Mouse (Mus musculus) thymus, postnatal 14 days (tissue): ENCODE measurements around the gene U2af1l4.
A peak's percentile ranks its signal among the peaks of the same experiment; 100 is the strongest.

Experiments used
- DNase-seq: peaks from one replicate; pipeline ENCODE4 v3.0.0; 2021

U2af1l4 gene

GRCm38 (mm10) chr7:30553021-30553589 is 10.0 kb upstream of the U2af1l4 start:
- DNase-seq: peak; percentile 56

DNA sequence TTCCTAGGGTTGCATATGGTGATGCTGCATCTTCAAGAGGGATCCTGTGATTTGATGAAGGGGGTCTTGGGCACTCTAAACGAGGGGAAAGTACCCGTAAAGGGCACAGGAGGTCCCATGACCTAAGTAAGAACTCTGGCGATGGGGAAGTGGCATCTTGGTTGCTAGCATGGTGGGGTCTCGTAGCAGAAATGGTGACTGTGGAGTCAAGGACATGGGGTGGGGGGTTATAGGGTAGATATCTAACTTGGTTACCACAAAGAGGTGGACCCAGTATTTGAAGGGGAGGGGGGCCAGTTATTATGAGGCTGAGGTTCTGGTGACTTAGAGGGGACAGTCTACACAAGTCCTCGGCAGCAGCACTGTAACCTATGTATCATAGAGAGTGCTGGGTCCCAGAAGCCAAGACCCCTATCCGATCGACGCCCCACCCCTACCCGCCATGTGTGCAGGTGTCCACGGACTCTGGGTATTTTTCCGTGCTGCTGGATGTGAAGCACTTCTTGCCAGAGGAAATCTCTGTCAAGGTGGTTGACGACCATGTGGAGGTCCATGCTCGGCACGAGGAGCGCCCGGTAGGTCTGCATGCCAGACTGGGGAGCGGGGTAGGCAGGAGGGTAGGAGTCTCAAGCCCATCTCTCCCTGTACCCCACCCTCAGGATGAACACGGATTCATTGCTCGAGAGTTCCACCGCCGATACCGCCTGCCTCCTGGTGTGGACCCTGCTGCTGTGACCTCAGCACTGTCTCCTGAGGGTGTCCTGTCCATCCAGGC is 9.1 kb upstream of the U2af1l4 start:
- no peak for DNase-seq

- DNase-seq: peak; percentile 54
These were observed 6.1 kb upstream of the U2af1l4 start for GRCm38 (mm10) chr7:30556894-30557536.

DNA sequence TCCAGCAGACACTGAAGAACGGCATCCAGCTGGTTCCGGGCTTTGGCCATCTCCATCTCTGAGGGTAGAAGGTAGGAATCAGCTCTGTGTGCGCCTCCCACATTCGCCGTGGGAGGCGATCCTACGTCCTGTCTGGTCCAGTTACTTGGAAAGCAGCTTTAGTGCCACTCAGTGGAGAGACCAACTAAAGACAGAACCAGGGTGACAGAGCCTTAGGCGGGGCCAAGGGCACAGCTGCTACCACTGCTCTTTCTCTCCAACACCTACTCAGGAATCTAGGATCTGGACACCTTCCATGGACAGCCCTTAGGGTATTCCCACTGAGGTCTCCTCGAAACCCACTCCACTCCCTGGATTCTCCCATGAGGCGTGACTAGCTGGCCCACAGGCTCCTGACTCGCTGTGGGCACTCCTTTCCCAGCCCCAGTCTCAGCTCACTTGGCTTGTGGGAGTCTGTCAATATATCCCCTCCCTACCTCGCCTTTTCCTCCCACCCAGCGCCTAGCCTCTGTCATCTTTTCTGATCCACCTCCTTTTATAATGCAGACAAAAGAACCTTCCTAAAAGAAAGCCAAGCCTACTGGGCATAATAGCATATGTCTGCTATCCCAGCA is 5.1 kb upstream of the U2af1l4 start:
- DNase-seq: no peak

GRCm38 (mm10) chr7:30558656-30559442 is 4.3 kb upstream of the U2af1l4 start:
- DNase-seq: no peak

- peak; percentile 95 for DNase-seq
These were observed 3.6 kb upstream of the U2af1l4 start, which contains the start of gene Lin37 for GRCm38 (mm10) chr7:30559443-30559954. Lin37 (minus strand) TSS chr7:30559838.

DNA sequence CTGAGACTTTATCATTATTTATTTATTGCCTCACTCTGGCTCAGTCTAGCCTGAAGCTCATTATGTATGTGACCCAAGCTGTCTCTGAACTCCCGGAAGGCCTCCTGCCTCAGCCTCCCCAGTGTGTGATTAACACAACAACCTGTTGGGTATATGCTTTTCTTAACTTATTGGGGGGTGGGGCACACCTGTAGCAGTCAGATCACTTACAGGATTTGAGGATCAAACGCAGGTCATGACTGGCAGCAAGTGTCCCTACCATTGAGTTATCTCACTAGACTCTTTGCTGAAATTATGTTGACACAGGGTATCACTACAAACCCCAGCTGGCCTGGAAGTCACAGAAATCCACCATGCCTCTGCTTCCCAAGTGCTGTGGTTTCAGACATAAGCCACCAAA is 2.8 kb upstream of the U2af1l4 start:
- DNase-seq: no peak

GRCm38 (mm10) chr7:30562526-30563116 is 480 bp upstream of the U2af1l4 start:
- peak; percentile 50 for DNase-seq

GRCm38 (mm10) chr7:30563906-30564280 is 792 bp downstream of the U2af1l4 start:
- DNase-seq: peak; percentile 69

DNA sequence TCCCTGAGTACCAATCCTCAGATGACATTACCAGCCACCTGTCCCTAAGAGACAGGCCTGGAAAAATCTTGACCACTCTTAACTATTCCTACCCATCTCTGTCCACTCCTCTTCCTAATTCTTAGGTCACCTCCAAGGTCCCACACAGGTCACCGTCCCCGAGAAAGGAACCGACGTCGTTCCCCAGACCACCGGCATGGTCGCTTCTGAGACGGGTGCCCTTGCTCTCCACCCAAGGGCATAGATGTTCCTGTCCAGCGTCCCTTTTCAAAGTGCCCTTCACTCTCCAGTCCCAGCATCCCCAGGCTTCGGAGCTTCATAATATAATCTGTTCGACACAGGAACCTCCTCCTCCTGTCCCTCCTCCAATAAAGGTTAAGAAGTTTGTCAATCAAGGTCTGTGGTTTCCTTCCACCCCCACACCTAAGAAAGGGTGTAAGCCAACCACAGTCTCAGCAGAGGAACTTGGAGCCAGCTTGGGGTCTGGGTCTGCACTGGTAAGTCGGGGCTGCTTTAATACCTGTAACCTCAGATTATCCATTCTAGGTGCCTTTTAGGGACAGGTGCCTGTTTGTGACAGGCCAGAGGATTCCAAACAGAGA is 2.0 kb downstream of the U2af1l4 start, which contains the start of gene Igflr1:
TSS of gene Igflr1 (plus strand) at position 458 of the 602 bp plus-strand sequence.
- DNase-seq: no peak

DNA sequence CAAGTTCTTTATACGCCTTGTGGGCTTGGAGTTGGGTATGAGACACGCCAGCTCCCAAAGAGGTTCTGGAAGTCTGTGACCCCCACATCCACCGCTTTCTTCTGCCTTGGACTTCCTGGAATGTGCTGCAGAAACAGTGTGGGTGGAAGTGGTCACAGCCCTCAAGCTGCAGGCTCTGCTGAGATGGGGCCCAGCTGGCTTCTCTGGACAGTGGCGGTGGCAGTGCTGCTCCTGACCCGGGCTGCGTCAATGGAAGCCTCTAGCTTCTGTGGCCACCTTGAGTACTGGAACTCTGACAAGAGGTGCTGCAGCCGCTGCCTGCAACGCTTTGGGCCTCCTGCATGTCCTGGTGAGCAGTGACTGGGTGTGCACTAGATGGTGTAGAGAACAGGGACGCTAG is 2.9 kb downstream of the U2af1l4 start:
- DNase-seq: no peak

- DNase-seq: no peak
These were observed 4.5 kb downstream of the U2af1l4 start for GRCm38 (mm10) chr7:30567555-30567954.

DNA sequence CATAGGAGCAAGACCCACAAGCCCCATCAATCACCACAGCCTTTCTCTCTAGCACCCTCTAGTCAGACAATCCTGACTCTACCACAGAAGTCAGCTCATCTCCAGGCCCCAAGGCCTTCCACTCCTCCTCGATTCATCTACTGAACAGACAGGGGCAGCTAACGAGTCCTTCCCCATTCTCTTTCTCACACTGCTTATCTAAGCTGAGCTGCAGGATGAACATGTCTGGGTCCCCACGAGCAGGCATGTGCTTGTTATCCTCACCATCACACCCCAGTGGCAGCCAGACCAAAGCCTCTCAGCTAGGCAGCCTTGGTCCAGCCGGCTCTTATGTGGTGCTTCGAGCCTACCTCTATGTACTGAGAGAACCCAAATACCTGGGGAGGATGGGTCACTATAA is 9.3 kb downstream of the U2af1l4 start:
- no peak for DNase-seq

- DNase-seq: no peak
These were observed 9.9 kb downstream of the U2af1l4 start for GRCm38 (mm10) chr7:30572969-30573368.

GRCm38 (mm10) chr7:30579950-30580349 is 16.8 kb downstream of the U2af1l4 start:
- DNase-seq: no peak

DNA sequence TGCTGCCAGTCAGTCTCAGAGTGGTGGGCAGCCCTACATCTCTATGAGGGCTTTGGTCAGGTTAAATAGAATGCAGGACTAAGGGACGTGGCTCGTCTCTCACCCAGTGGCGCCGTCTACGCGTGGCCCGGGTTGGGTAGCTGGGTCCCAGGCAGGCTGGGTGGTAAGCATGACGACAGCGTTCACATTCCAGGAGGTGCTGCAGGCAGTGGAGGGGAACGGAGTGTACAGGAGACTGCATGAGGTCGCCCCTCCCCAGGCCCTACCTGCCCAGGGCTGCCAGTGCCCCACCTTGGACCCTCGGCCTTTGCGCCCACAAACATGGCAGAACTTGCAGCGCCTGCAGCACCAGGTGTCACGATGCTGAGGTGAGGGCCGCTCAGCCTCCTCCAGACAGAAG is 18.4 kb downstream of the U2af1l4 start:
- DNase-seq: no peak

DNA sequence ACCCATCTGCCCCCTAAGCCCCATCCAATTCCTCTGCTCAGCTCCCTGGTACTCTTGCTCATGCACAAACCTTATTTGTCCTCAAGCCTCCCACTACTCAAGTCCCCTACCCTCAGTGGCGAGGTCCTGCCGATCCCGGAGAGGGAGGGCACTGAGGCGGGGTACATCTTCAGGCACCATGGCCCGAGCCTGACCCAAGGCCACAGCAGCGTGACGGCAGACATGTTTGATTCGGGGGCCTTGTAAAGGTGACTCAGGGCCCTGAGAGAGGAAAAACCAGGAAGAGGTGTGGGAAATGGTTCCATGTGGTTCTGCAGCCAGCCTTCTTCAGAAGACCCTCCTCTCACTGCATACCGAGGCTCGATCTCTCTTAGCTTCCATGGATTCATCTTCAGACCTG is 21.2 kb downstream of the U2af1l4 start:
- DNase-seq: no peak

- no peak for DNase-seq
These were observed 22.1 kb downstream of the U2af1l4 start for GRCm38 (mm10) chr7:30585170-30585569.

- DNase-seq: peak; percentile 28
These were observed 23.4 kb downstream of the U2af1l4 start for GRCm38 (mm10) chr7:30586455-30587020.

- peak; percentile 68 for DNase-seq
These were observed 25.0 kb downstream of the U2af1l4 start for GRCm38 (mm10) chr7:30587842-30588667.
